Mouse (Mus musculus) hindbrain, embryonic 13.5 days (tissue): Measurements from ENCODE around the gene Tmem170b. TPM values are rescaled to one million over a fixed set of nuclear protein-coding genes. Genes with fewer than 3 reads are reported as not detected.
"Not testable (repeated sequence)": the region's sequence is repeated elsewhere in the genome, so short reads cannot be mapped to it uniquely, and the experiment has no call there.

Experiments
- ATAC-seq: fragments of 200-750 bp; cut with Nextera tagmentation; 2 replicates; pipeline ENCODE4 v1.8.0; 2017; ENCODE audit warnings: moderate TSS enrichment; ENCODE audit not compliant: low FRiP score
- H3K27ac ChIP-seq: fragments of 300-500 bp; sonication (generic); 2 replicates; pipeline ENCODE4 v1.5.1; 2015; ENCODE audit warnings: inconsistent platforms, mild to moderate bottlenecking, moderate library complexity
- H3K27me3 ChIP-seq: fragments of 300-500 bp; sonication (generic); 2 replicates; pipeline ENCODE4 v1.6.1; 2015; ENCODE audit warnings: mild to moderate bottlenecking, inconsistent platforms
- H3K36me3 ChIP-seq: fragments of 300-500 bp; sonication (generic); 2 replicates; pipeline ENCODE4 v1.6.1; 2015; ENCODE audit warnings: mild to moderate bottlenecking, inconsistent platforms
- H3K4me1 ChIP-seq: fragments of 300-500 bp; sonication (generic); replicated peaks from 2 replicates; pipeline ENCODE4 v1.6.1; 2015; ENCODE audit warnings: inconsistent platforms
- H3K4me2 ChIP-seq: fragments of 300-500 bp; sonication (generic); 2 replicates; pipeline ENCODE4 v1.6.1; 2015; ENCODE audit warnings: inconsistent platforms, mild to moderate bottlenecking, moderate library complexity
- H3K4me3 ChIP-seq: fragments of 300-500 bp; sonication (generic); 2 replicates; pipeline ENCODE4 v1.5.1; 2015; ENCODE audit warnings: mild to moderate bottlenecking, inconsistent platforms
- H3K9ac ChIP-seq: fragments of 300-500 bp; sonication (generic); 2 replicates; pipeline ENCODE4 v1.6.1; 2015; ENCODE audit warnings: mild to moderate bottlenecking, inconsistent platforms
- H3K9me3 ChIP-seq: fragments of 300-500 bp; sonication (generic); 2 replicates; pipeline ENCODE4 v1.6.1; 2016; ENCODE audit warnings: inconsistent platforms
- WGBS: fragments of 180-500 bp; shearing (Covaris S2); methylation state at CpG from one replicate; pipeline ENCODE4 v1.1.7; 2015; 5-methylcytosine and 5-hydroxymethylcytosine counted together
- polyA plus RNA-seq: library from polyadenylated mRNA; unstranded; fragments of >200 nt; fragmentation: Nextera tagmentation; extraction: Ambion mirVana; gene quantifications from 2 replicates; pipeline ENCODE4 v1.2.1, GENCODE M21; 2015

Tmem170b gene
- polyA plus RNA-seq, 1 experiment from 2014 or later = 37.8 TPM

DNA sequence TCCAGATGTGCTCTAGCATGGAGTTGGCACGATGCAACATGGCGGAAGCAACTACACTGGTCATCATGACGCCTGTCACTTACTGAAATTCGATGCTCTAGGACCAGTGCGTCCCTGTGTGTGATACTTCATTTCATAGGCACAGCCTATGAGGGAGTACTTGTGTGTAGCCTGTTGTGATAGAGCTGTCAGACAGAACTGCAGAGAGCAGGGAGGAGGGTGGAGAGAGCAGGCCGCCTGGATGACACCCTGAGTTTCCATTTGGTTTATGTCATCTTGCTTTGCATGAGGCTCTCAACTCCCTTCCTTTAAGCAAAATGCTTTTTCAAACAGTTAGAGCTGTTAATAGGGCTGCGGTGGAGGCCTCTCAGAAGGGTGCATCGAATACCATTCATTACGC is 68.9 kb downstream of the Tmem170b start:
- not testable (repeated sequence) for H3K27me3 ChIP-seq, H3K36me3 ChIP-seq, H3K4me1 ChIP-seq, ATAC-seq, H3K27ac ChIP-seq, H3K4me2 ChIP-seq, H3K4me3 ChIP-seq, H3K9ac ChIP-seq, H3K9me3 ChIP-seq
- 96% methylated on average over 9 of the region's 9 CpGs for WGBS

- H3K27ac ChIP-seq = no peak overlapping the region
- H3K4me3 ChIP-seq = no peak overlapping the region
- no peak overlapping the region for H3K9ac ChIP-seq
- WGBS = 82% methylated on average over 3 of the region's 3 CpGs
- ATAC-seq = no peak
- no peaks in the 10 kb centered on the region for H3K4me1 ChIP-seq
- H3K36me3 ChIP-seq = no peaks in the 10 kb centered on the region
- H3K27me3 ChIP-seq = no peaks in the 10 kb centered on the region
- H3K4me2 ChIP-seq = no peak overlapping the region
- H3K9me3 ChIP-seq = no peaks in the 10 kb centered on the region
Measured at GRCm38 (mm10) chr13:41675498-41675897, 69.8 kb downstream of the Tmem170b start.

- no peaks in the 10 kb centered on the region for H3K36me3 ChIP-seq
- H3K27me3 ChIP-seq = no peaks in the 10 kb centered on the region
- no peaks in the 10 kb centered on the region for H3K4me1 ChIP-seq
- no peak overlapping the region for H3K27ac ChIP-seq
- no peak overlapping the region for H3K9ac ChIP-seq
- no peak overlapping the region for H3K4me3 ChIP-seq
- ATAC-seq = no peak
- no peaks in the 10 kb centered on the region for H3K9me3 ChIP-seq
- H3K4me2 ChIP-seq = no peak overlapping the region
- WGBS = 75% methylated on average over 9 of the region's 9 CpGs
Measured at GRCm38 (mm10) chr13:41675966-41676835, 70.5 kb downstream of the Tmem170b start.

- H3K4me1 ChIP-seq = no peaks in the 10 kb centered on the region
- no peak overlapping the region for H3K27ac ChIP-seq
- no peaks in the 10 kb centered on the region for H3K27me3 ChIP-seq
- no peak overlapping the region for H3K4me2 ChIP-seq
- H3K4me3 ChIP-seq = no peak overlapping the region
- H3K36me3 ChIP-seq = no peaks in the 10 kb centered on the region
- ATAC-seq = no peak
- whole genome bisulfite sequencing = 34% methylated on average over 7 of the region's 7 CpGs
- H3K9me3 ChIP-seq = no peaks in the 10 kb centered on the region
- no peak overlapping the region for H3K9ac ChIP-seq
Measured at GRCm38 (mm10) chr13:41676836-41677186, 71.1 kb downstream of the Tmem170b start.

DNA sequence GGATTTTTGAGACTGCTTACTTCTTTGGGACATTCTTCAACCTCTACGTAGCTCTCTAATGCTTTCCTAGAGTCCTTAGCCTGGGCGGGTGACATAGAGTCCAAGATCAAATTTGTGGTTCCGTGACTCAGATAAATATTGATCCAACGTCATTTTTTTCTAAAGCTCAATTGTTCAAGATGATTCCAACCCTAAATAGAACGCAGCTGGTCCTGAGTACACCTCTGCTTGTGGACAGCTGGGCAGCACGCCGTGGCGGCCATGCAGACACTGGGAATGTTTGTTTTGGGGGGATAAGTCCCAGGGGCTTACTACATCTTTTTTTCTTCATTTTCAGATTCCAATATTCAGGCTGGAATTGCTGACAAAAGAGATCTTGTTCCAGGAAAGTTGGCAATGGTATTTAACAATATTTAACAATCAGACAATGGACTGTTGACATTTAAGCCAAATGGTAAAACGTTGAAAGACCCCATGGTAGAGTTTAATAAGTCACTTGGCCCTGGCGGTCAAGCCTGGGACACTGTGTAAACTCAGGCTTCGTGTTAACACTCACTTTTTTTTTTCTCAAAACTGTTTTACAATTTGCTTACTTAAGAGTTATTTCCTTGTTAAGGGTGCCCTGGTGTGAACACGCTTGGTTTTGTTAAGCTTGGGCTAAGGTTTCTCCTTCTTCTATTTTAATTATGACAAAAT is 75.3 kb downstream of the Tmem170b start:
- H3K27me3 ChIP-seq = no peaks in the 10 kb centered on the region
- 79% methylated on average over 12 of the region's 12 CpGs for WGBS

DNA sequence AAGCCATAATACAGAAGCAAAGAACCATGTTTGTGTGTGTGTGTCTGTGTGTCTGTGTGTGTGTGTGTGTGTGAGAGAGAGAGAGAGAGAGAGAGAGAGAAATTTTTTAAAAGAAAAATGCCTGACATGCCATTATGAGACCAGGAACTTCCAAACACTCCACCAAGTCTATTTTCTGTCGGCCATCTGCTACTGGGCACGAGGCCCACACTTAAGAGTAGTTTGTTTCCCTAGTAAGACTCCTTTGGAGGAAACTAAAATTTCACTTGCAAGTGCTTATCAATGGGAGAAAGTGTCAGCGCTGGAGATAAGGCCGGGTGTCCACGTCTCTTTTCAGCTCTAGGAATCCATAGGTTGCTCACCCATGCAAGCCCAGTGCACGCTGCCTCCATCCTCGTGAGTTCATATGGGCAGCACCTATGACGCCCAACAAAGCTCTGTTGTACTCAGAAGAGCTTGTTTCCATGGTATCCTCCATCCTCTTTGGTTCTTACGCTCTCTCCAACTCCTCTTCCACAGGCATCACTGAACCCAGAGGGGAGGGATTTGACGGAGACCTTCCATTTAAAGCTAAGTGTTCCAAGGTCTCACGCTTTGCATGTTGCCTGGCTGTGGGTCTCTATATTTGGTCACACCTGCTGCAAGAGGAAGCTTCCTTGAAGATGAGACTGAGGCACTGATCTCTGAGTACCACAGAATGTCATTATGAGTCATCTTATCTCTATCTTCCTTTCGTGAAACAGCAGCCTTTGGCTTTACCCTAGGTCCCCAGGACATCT is 76.8 kb downstream of the Tmem170b start:
- Histone ChIP-seq H3K4me1 (no peaks in the 10 kb centered on the region), H3K4me3 (no peak overlapping the region), H3K9me3 (no peaks in the 10 kb centered on the region), H3K27me3 (no peaks in the 10 kb centered on the region), H3K27ac (no peak overlapping the region), H3K9ac (no peak overlapping the region), H3K4me2 (no peak overlapping the region), H3K36me3 (no peaks in the 10 kb centered on the region)
- 94% methylated on average over 12 of the region's 12 CpGs for WGBS
- no peak for ATAC-seq

More for the DNA sequence above, 75.3 kb downstream of the Tmem170b start:
- Histone ChIP-seq H3K4me3 (no peak overlapping the region), H3K4me1 (no peaks in the 10 kb centered on the region), H3K27ac (no peak overlapping the region), H3K9ac (no peak overlapping the region), H3K4me2 (no peak overlapping the region), H3K36me3 (no peaks in the 10 kb centered on the region), H3K9me3 (no peaks in the 10 kb centered on the region)
- no peak for ATAC-seq

DNA sequence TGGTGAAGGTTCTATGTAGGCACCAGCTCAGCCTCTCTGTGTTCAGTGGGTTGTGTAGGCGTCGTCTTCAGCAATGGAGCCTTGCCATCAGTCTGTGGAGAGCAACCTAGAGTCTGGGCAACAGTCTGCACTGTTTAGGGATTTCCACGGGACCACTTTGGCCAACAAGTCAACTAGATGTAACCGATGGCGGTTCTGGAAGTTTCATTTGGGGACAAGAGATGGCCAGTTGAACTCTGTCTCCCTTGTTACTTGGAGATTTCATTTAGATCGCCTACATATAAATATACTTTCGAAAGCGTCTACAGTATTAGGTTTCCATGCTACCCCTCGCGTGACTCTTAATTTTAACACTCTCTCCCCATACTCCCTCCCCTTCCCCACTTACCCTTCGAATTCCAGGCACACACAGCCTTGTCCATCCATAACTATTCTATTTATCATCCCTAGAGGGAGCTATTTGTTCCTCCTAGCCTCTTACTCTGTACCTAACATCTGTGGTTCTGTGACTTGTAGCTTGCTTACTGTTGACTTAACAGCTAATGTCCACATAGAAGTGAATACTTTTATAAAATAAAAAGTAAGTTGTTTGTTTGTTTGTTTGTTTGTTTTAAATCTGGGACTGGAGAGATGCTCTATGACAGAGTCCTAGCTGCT is 77.8 kb downstream of the Tmem170b start:
- ATAC-seq = no peak
- H3K36me3 ChIP-seq = no peaks in the 10 kb centered on the region
- H3K4me3 ChIP-seq = no peak overlapping the region
- H3K9ac ChIP-seq = no peak overlapping the region
- no peak overlapping the region for H3K27ac ChIP-seq
- no peak overlapping the region for H3K4me2 ChIP-seq
- no peaks in the 10 kb centered on the region for H3K4me1 ChIP-seq
- H3K27me3 ChIP-seq = no peaks in the 10 kb centered on the region
- 86% methylated on average over 11 of the region's 11 CpGs for WGBS
- H3K9me3 ChIP-seq = no peaks in the 10 kb centered on the region

DNA sequence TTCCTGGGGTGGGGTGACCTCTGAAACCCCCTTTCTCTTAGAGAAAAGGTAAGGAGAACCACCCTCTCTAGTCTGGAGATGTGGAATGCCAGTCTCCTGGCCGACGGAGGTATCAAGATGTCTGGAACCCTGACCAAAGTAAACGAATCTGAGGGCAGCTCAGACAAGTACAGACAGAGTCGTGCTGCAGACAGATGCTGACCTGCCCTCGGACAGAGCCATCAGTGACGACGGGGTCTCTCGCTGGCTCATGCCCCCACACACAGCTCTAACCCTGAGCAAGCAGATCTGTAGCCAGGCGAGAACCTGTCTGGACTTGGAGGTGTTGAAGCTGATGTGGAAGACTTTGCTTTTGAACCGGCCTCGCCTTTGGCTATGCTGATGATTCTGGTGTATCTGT is 79.8 kb downstream of the Tmem170b start:
- Histone ChIP-seq H3K4me2 (no peak overlapping the region), H3K9me3 (no peaks in the 10 kb centered on the region), H3K4me3 (no peak overlapping the region), H3K27ac (no peak overlapping the region), H3K9ac (no peak overlapping the region), H3K4me1 (no peaks in the 10 kb centered on the region), H3K36me3 (no peaks in the 10 kb centered on the region), H3K27me3 (no peaks in the 10 kb centered on the region)
- WGBS = 91% methylated on average over 11 of the region's 11 CpGs
- ATAC-seq = no peak

DNA sequence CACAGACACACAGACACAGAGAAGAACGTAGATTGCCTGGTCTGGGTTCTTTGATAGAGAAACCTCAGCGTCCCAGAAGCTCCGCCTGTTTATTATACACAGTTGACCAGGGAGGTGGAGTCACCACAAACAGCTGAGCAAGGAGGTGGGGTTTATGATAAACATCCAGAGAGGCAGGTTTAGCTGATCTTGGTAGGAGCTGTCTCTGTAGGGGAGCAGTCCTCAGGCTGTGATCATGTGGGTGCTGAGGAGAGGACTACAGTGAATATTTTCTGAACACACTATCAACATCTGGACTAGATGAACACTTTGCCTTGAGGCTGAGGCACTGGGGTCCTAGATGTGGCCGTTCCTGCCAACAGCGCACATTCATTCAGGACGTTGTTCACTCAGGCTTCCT is 83.3 kb downstream of the Tmem170b start:
- 81% methylated on average over 6 of the region's 6 CpGs for WGBS
- H3K27me3 ChIP-seq = no peaks in the 10 kb centered on the region
- no peak overlapping the region for H3K4me2 ChIP-seq
- H3K4me3 ChIP-seq = no peak overlapping the region
- no peaks in the 10 kb centered on the region for H3K36me3 ChIP-seq
- no peak for ATAC-seq
- no peak overlapping the region for H3K9ac ChIP-seq
- no peaks in the 10 kb centered on the region for H3K9me3 ChIP-seq
- H3K4me1 ChIP-seq = no peaks in the 10 kb centered on the region
- no peak overlapping the region for H3K27ac ChIP-seq

DNA sequence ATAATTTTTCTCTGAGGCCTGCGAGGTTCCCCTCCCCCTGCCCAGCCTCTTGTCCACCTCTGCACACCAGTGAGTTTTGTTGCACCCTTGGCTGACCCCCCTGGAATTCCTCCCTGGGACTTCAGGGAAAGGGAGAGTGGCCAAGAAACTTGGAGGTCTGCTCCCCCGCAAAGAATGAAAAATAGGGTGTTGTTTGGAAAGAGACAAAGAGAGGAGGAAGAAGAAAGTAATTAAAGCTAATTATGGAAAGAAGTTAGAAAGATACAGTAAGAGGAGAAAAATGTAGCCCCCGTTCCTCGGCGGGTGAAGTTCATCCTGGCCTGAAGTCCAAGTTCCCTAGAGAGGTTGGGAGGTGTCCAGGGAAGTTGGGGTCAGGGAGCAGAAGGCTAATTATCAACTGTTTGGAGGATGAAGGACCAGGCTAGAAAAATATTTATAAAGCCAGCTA is 83.9 kb downstream of the Tmem170b start:
- Histone ChIP-seq H3K9ac (no peak overlapping the region), H3K4me2 (no peak overlapping the region), H3K9me3 (no peaks in the 10 kb centered on the region), H3K4me3 (no peak overlapping the region), H3K27ac (no peak overlapping the region), H3K27me3 (no peaks in the 10 kb centered on the region), H3K4me1 (no peaks in the 10 kb centered on the region), H3K36me3 (no peaks in the 10 kb centered on the region)
- 83% methylated on average over 5 of the region's 5 CpGs for WGBS
- ATAC-seq = no peak
